Mouse (Mus musculus): ENCODE data around the gene Nos1.

Nos1 gene

GRCm38 (mm10) chr5:117997434-117997970 lies 216.7 kb downstream of the Nos1 start:
- DNase-seq (ENCODE audit: low spot score in 2 of 2), result no peak

- no peak for DNase-seq (ENCODE audit: low spot score in 2 of 2)
These were observed 218.2 kb downstream of the Nos1 start for GRCm38 (mm10) chr5:117999061-117999460.

- peak; percentile 61 to 62 for DNase-seq (ENCODE audit: low spot score in 2 of 2)
These were observed 218.8 kb downstream of the Nos1 start for GRCm38 (mm10) chr5:117999584-117999983.

GRCm38 (mm10) chr5:118002059-118002458 lies 221.2 kb downstream of the Nos1 start:
- DNase-seq (ENCODE audit: low spot score in 2 of 2), result peak; percentile 78 to 79

GRCm38 (mm10) chr5:118004619-118005018 lies 223.8 kb downstream of the Nos1 start:
- peak; percentile 79 to 80 for DNase-seq (ENCODE audit: low spot score in 2 of 2)

DNA sequence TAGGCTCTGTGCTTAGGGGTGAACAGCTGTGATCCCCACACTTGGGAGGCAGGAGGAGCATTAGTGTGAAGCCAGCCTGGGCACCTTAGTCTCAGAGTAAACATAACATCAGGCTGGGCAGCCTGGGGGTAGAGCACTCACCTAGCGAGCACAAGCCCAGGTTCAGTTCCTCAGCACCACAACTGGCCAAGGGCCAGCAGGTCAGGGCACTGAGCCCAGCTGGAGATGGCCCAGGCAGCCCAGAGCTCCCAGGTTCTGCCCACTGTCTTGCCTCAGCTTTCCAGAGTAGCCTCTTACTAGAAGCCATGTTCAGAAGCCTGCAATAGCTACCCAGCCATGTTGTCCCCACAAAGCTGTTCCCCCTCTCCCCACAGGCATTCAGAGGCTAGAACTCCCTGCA lies 224.9 kb downstream of the Nos1 start:
- no peak for DNase-seq (ENCODE audit: low spot score in 2 of 2)

GRCm38 (mm10) chr5:118008344-118008743 lies 227.5 kb downstream of the Nos1 start:
- DNase-seq (ENCODE audit: low spot score in 2 of 2), result no peak

Data from right cerebral cortex, adult 2 months (tissue).